Mouse (Mus musculus) adrenal gland, postnatal 0 days (tissue): ENCODE data around the gene Olfr1258. TPM values are rescaled to one million over a fixed set of nuclear protein-coding genes. Genes with fewer than 3 reads are reported as not detected.

Experiments used
- polyA plus RNA-seq: library from polyadenylated mRNA; unstranded; fragments of >200 nt; fragmentation: Nextera tagmentation; extraction: Ambion mirVana; gene quantifications from 2 replicates; pipeline ENCODE4 v1.2.1, GENCODE M21; 2015

The Olfr1258 gene
- polyA plus RNA-seq = not detected in 2 replicates

DNA sequence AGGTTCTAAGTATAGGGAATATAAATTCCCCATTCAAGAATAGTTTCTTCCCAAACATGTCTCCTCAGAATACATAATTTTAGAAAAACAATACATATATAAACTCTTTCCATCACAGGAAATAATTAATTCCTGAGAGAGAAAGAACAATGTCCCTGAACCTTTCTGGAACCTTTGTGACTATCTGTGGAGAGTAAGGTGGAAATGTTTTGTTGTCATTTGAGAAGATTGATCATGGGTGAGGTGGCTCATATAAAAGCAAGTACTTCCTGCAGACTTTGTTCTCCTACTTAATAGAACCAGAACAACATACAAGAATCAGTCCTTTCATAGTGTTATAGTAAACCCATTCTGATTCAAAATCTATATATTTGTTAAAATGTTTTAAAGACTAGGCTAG is at the start of gene Olfr1258:
Olfr1258 (plus strand) TSS at position 301 of the 400 bp plus-strand sequence.

DNA sequence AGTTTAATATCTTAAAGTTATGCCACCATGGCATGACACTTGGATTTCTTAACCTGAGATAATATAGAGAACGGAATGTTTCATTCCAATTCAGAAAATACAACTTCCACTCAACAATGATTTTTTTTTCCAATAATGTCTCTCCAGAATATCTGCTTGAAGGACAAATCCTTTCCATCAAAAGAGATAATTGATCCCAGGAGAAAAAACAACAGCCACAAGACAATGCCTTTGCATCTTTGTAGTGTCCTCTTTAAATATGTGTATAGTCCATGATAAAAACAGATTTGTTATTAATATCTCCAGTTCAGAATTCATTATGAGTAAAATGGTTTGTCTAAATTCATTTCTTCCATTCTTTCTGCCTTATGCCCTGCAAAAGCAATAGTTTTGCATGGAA is 49.0 kb upstream of the Olfr1258 start, which contains the start of gene Olfr1257:
Olfr1257 (plus strand) TSS at position 301 of the 400 bp plus-strand sequence.

GRCm38 (mm10) chr2:89948564-89948963 is 21.5 kb downstream of the Olfr1258 start, which contains the start of gene Olfr1259:
Gene Olfr1259, minus strand, starts transcription at chr2:89948664.

DNA sequence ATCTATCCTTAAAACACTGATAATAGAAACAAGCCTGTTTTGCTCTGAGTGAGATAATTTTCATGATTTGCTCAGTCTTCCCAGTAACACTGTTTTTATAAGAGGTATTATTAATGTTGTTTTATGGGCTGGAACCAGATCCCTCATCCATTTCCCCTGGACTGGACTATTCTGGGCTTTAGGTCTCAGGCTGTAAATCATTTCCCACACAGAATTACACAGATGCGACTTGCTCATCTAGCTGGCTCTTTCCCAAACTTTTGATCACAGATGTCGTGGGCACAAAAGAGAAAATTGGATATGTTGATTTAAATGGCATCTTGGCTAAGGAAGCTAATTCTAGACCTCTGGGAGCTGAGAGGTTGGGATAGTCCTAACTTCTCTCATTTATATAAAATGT is 47.1 kb downstream of the Olfr1258 start, which contains the start of gene Olfr1260:
Olfr1260 (plus strand) TSS at position 157 of the 400 bp plus-strand sequence.

Other genes starting within 250 kb of the Olfr1258 start
- gene Olfr1252, start 202.3 kb upstream of the Olfr1258 start, polyA plus RNA-seq = not detected in 2 replicates
- not detected in 2 replicates for gene Olfr1253, start 170.2 kb upstream of the Olfr1258 start, polyA plus RNA-seq
- gene Olfr1254, start 133.7 kb upstream of the Olfr1258 start, polyA plus RNA-seq = not detected in 2 replicates
- not detected in 2 replicates for gene Olfr1255, start 115.3 kb upstream of the Olfr1258 start, polyA plus RNA-seq
- not detected in 2 replicates for gene Olfr1256, start 85.8 kb upstream of the Olfr1258 start, polyA plus RNA-seq
- not detected in 2 replicates for gene Olfr48, start 79.1 kb upstream of the Olfr1258 start, polyA plus RNA-seq
- not detected in 2 replicates for gene Olfr1257, start 48.9 kb upstream of the Olfr1258 start, polyA plus RNA-seq
- gene Olfr1259, start 21.4 kb downstream of the Olfr1258 start, polyA plus RNA-seq = not detected in 2 replicates
- 0.23 and 0.35 TPM in 2 replicates for gene Olfr1260, start 47.0 kb downstream of the Olfr1258 start, polyA plus RNA-seq
- not detected in 2 replicates for gene Olfr1261, start 63.9 kb downstream of the Olfr1258 start, polyA plus RNA-seq
- gene Olfr1262, start 72.8 kb downstream of the Olfr1258 start, polyA plus RNA-seq = not detected in 2 replicates
- not detected in 2 replicates for gene Olfr1263, start 84.8 kb downstream of the Olfr1258 start, polyA plus RNA-seq
- not detected in 2 replicates for gene Olfr1264, start 98.3 kb downstream of the Olfr1258 start, polyA plus RNA-seq
- gene Olfr1265, start 108.0 kb downstream of the Olfr1258 start, polyA plus RNA-seq = not detected in 2 replicates
- not detected in 2 replicates for gene Olfr140, start 136.3 kb downstream of the Olfr1258 start, polyA plus RNA-seq
- not detected in 2 replicates for gene Olfr1269, start 194.1 kb downstream of the Olfr1258 start, polyA plus RNA-seq
- gene Olfr32, start 215.0 kb downstream of the Olfr1258 start, polyA plus RNA-seq = not detected in 2 replicates
- not detected in 2 replicates for gene Olfr1270, start 225.8 kb downstream of the Olfr1258 start, polyA plus RNA-seq